Mouse (Mus musculus): ENCODE measurements around the gene Pgs1.

- TF ChIP-seq CTCF (IDR thresholded peaks at IDR 0.05; ENCODE audit: borderline replicate concordance, control insufficient read depth, extremely low read depth, insufficient read depth, low read length, poor library complexity) (peak; percentile 93), POLR2A (IDR thresholded peaks at IDR 0.05; ENCODE audit: control insufficient read depth, extremely low read depth, insufficient read depth, low read length, poor library complexity) (no peak)
These were observed 35.7 kb downstream of the Pgs1 start for GRCm38 (mm10) chr11:118021806-118022205.

Data from thymus, adult 2 months (tissue).